Mouse (Mus musculus) embryonic fibroblast, embryonic 13.5 days (primary cell): ENCODE results near the gene Fam184a.

Source experiments
- CTCF ChIP-seq: IDR thresholded peaks from 2 replicates; pipeline ENCODE4 v1.5.1; 2011; ENCODE audit warnings: mild to moderate bottlenecking, control low read depth, low read length, moderate library complexity, borderline replicate concordance; ENCODE audit not compliant: insufficient read depth
- POLR2A ChIP-seq: IDR thresholded peaks from 2 replicates; pipeline ENCODE4 v1.6.1; 2011; ENCODE audit warnings: low read depth, mild to moderate bottlenecking, control low read depth, low read length, moderate library complexity

DNA sequence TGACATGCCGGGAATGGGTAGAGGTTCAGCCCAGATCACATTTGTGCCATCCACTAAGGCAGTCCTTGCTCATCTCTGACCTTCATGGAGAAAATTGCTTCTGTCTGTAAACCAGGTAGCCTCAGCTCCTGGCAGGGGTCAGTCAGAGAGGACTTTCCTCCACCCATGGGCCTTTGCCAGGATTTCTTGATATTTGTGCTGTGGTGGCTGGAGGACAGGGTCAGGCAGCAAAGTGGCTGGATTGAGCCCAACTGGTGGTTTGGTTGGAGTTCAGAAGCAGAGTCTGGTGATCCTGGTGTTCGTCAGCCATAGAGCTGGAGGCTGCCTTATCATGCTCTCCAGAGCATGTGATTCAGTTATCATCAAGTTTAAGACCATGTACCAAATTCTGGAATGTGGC lies 40.4 kb upstream of the Fam184a start:
- TF ChIP-seq POLR2A (no peak), CTCF (no peak)
